Mouse (Mus musculus): ENCODE data around the gene 0610009B22Rik. TPM values are rescaled to one million over a fixed set of nuclear protein-coding genes. Genes with fewer than 3 reads are reported as not detected.

0610009B22Rik gene
- polyA plus RNA-seq, 1 experiment from 2014 or later = 69.5 TPM

GRCm38 (mm10) chr11:51637971-51638414, 50.7 kb downstream of the 0610009B22Rik start:
- peaks cover 8% of the 10 kb centered on the region; the same call in 1 of the 2 replicates for H3K4me1 ChIP-seq (ENCODE audit: control insufficient read depth, insufficient read depth, low read length)
- 5% methylated on average over 17 of the region's 17 CpGs for WGBS (ENCODE audit: insufficient replicate concordance)
- H3K4me3 ChIP-seq (ENCODE audit: low read depth, low read length) = no peak overlapping the region
- no peaks in the 10 kb centered on the region for H3K9me3 ChIP-seq (replicated peaks; ENCODE audit: control insufficient read depth, low read length)
- ATAC-seq (replicated peaks; ENCODE audit: insufficient number of reproducible peaks, low FRiP score, low TSS enrichment) = no peak
- no peaks in the 10 kb centered on the region for H3K36me3 ChIP-seq (ENCODE audit: control insufficient read depth, insufficient read depth, low read length)
- peak overlapping the region; percentile 37; the same call in 1 of the 2 replicates for H3K27ac ChIP-seq (ENCODE audit: low read depth, low read length)
- H3K27me3 ChIP-seq (ENCODE audit: control insufficient read depth, insufficient read depth, low read length) = no peaks in the 10 kb centered on the region
- H3K4me2 ChIP-seq = peak overlapping the region; percentile 53
- H3K9ac ChIP-seq (ENCODE audit: low read depth, low read length) = peak overlapping the region; percentile 6; the same call in 1 of the 2 replicates

- no peaks in the 10 kb centered on the region for H3K36me3 ChIP-seq (ENCODE audit: control insufficient read depth, insufficient read depth, low read length)
- H3K4me1 ChIP-seq (ENCODE audit: control insufficient read depth, insufficient read depth, low read length) = peaks cover 6% of the 10 kb centered on the region; the same call in 1 of the 2 replicates
- H3K9ac ChIP-seq (ENCODE audit: low read depth, low read length) = peak overlapping the region; percentile 87
- H3K4me3 ChIP-seq (ENCODE audit: low read depth, low read length) = peak overlapping the region; percentile 76
- H3K27ac ChIP-seq (ENCODE audit: low read depth, low read length) = peak overlapping the region; percentile 79
- H3K9me3 ChIP-seq (replicated peaks; ENCODE audit: control insufficient read depth, low read length) = no peaks in the 10 kb centered on the region
- H3K27me3 ChIP-seq (ENCODE audit: control insufficient read depth, insufficient read depth, low read length) = no peaks in the 10 kb centered on the region
- H3K4me2 ChIP-seq = peak overlapping the region; percentile 88
- ATAC-seq (replicated peaks; ENCODE audit: insufficient number of reproducible peaks, low FRiP score, low TSS enrichment) = no peak; the same call in 1 of the 2 replicates
- WGBS (ENCODE audit: insufficient replicate concordance) = 3% methylated on average over 6 of the region's 6 CpGs
These were observed 52.4 kb downstream of the 0610009B22Rik start for GRCm38 (mm10) chr11:51636323-51636684.

GRCm38 (mm10) chr11:51635525-51636322, 53.0 kb downstream of the 0610009B22Rik start, which contains the start of gene Rmnd5b:
TSS of gene Rmnd5b (minus strand) at chr11:51635896.
- peak; percentile 68 for ATAC-seq (replicated peaks; ENCODE audit: insufficient number of reproducible peaks, low FRiP score, low TSS enrichment)
- no peaks in the 10 kb centered on the region for H3K9me3 ChIP-seq (replicated peaks; ENCODE audit: control insufficient read depth, low read length)
- H3K4me2 ChIP-seq = peak within 1 kb of the TSS; percentile 88
- peak within 1 kb of the TSS; percentile 79 for H3K27ac ChIP-seq (ENCODE audit: low read depth, low read length)
- peaks cover 6% of the 10 kb centered on the region; the same call in 1 of the 2 replicates for H3K4me1 ChIP-seq (ENCODE audit: control insufficient read depth, insufficient read depth, low read length)
- under 1% methylated on average over 61 of the region's 61 CpGs for WGBS (ENCODE audit: insufficient replicate concordance)
- peak within 1 kb of the TSS; percentile 87 for H3K9ac ChIP-seq (ENCODE audit: low read depth, low read length)
- no peaks in the 10 kb centered on the region for H3K27me3 ChIP-seq (ENCODE audit: control insufficient read depth, insufficient read depth, low read length)
- H3K36me3 ChIP-seq (ENCODE audit: control insufficient read depth, insufficient read depth, low read length) = no peaks in the 10 kb centered on the region
- H3K4me3 ChIP-seq (ENCODE audit: low read depth, low read length) = peak within 1 kb of the TSS; percentile 76

Other genes with a start within 250 kb of the 0610009B22Rik start
- 14.4 and 14.9 TPM in 2 replicates for gene Phykpl, start 104.1 kb downstream of the 0610009B22Rik start, polyA plus RNA-seq (2014; fragmentation: Nextera tagmentation; extraction: Ambion mirVana)
- 362 and 384 TPM in 2 replicates for gene Hnrnpab, start 82.0 kb downstream of the 0610009B22Rik start, polyA plus RNA-seq (2014; fragmentation: Nextera tagmentation; extraction: Ambion mirVana)
- gene Nhp2, start 69.1 kb downstream of the 0610009B22Rik start, polyA plus RNA-seq (2014; fragmentation: Nextera tagmentation; extraction: Ambion mirVana) = 114 and 131 TPM in 2 replicates
- gene Rmnd5b, start 53.0 kb downstream of the 0610009B22Rik start, polyA plus RNA-seq (2014; fragmentation: Nextera tagmentation; extraction: Ambion mirVana) = 29.7 and 32.2 TPM in 2 replicates
- 4.2 and 6.4 TPM in 2 replicates for gene N4bp3, start 38.0 kb downstream of the 0610009B22Rik start, polyA plus RNA-seq (2014; fragmentation: Nextera tagmentation; extraction: Ambion mirVana)
- gene D930048N14Rik, start 37.9 kb downstream of the 0610009B22Rik start, polyA plus RNA-seq (2014; fragmentation: Nextera tagmentation; extraction: Ambion mirVana) = 0.59 and 0.97 TPM in 2 replicates
- gene Sec24a, start 74.8 kb upstream of the 0610009B22Rik start, polyA plus RNA-seq (2014; fragmentation: Nextera tagmentation; extraction: Ambion mirVana) = 14.2 and 14.5 TPM in 2 replicates
- gene Sar1b, start 74.8 kb upstream of the 0610009B22Rik start, polyA plus RNA-seq (2014; fragmentation: Nextera tagmentation; extraction: Ambion mirVana) = 132 and 136 TPM in 2 replicates
- gene Jade2, start 168.8 kb upstream of the 0610009B22Rik start, polyA plus RNA-seq (2014; fragmentation: Nextera tagmentation; extraction: Ambion mirVana) = 0.21 and 0.46 TPM in 2 replicates

Measured in heart, embryonic 11.5 days (tissue).